Mouse (Mus musculus): ENCODE measurements at regions not wholly inside any gene's neighbourhood (a gene's known extent, or its start where the extent isn't known, plus 50 kb on each side); places are given as distances from the start of the nearest gene placed in this dataset.

GRCm38 (mm10) chr9:11872059-11872458 lies 967.5 kb upstream of the Cntn5 start:
- TF ChIP-seq POLR2A (IDR thresholded peaks at IDR 0.05; ENCODE audit: low read depth, low read length) = no peak
- no peak for TF ChIP-seq CTCF (conservative IDR thresholded peaks at IDR 0.05; ENCODE audit: insufficient read depth, insufficient read length, low read depth, low read length)

All from kidney, adult 2 months (tissue).